Mouse (Mus musculus) midbrain, embryonic 14.5 days (tissue): Measurements from ENCODE around the gene Sdccag8. TPM values are rescaled to one million over a fixed set of nuclear protein-coding genes. Genes with fewer than 3 reads are reported as not detected.

Source experiments
- ATAC-seq: fragments of 200-750 bp; cut with Nextera tagmentation; 2 replicates; pipeline ENCODE4 v1.8.0; 2017; ENCODE audit warnings: moderate number of reproducible peaks, moderate library complexity; ENCODE audit not compliant: low FRiP score, low TSS enrichment
- DNase-seq: peaks from one replicate; pipeline ENCODE4 v3.0.0-alpha.2; 2015
- H3K27ac ChIP-seq: fragments of 300-500 bp; sonication (generic); replicated peaks from 2 replicates; pipeline ENCODE4 v1.5.1; 2014; ENCODE audit warnings: mild to moderate bottlenecking, low read depth, low read length, moderate library complexity
- H3K27me3 ChIP-seq: fragments of 300-500 bp; sonication (generic); 2 replicates; pipeline ENCODE4 v1.6.1; 2014; ENCODE audit warnings: low read length, control low read depth, mixed read lengths; ENCODE audit not compliant: control insufficient read depth, insufficient read depth
- H3K36me3 ChIP-seq: fragments of 300-500 bp; sonication (generic); 2 replicates; pipeline ENCODE4 v1.6.1; 2014; ENCODE audit warnings: low read length, control low read depth; ENCODE audit not compliant: control insufficient read depth, insufficient read depth
- H3K4me1 ChIP-seq: fragments of 300-500 bp; sonication (generic); 2 replicates; pipeline ENCODE4 v1.6.1; 2014; ENCODE audit warnings: mild to moderate bottlenecking, antibody characterized with exemption, low read length, control low read depth; ENCODE audit not compliant: control insufficient read depth, insufficient read depth
- H3K4me2 ChIP-seq: fragments of 300-500 bp; sonication (generic); 2 replicates; pipeline ENCODE4 v1.6.1; 2014; ENCODE audit warnings: mild to moderate bottlenecking, low read length, moderate library complexity
- H3K4me3 ChIP-seq: fragments of 300-500 bp; sonication (generic); replicated peaks from 2 replicates; pipeline ENCODE4 v1.5.1; 2014; ENCODE audit warnings: low read depth, low read length
- H3K9ac ChIP-seq: fragments of 300-500 bp; sonication (generic); replicated peaks from 2 replicates; pipeline ENCODE4 v1.6.1; 2014; ENCODE audit warnings: mild to moderate bottlenecking, low read length, moderate library complexity
- H3K9me3 ChIP-seq: fragments of 300-500 bp; sonication (generic); 2 replicates; pipeline ENCODE4 v1.6.1; 2016; ENCODE audit warnings: low read length, control low read depth, mixed read lengths; ENCODE audit not compliant: control insufficient read depth
- WGBS: fragments of 180-500 bp; shearing (Covaris S2); extraction: QIAGEN DNeasy Blood & Tissue Kit; methylation state at CpG from one replicate; pipeline ENCODE4 v1.1.7; 2014; 5-methylcytosine and 5-hydroxymethylcytosine counted together
- polyA plus RNA-seq: library from polyadenylated mRNA; unstranded; fragments of >200 nt; fragmentation: Nextera tagmentation; extraction: Ambion mirVana; gene quantifications from 2 replicates; pipeline ENCODE4 v1.2.1, GENCODE M21; 2014

Gene Sdccag8
- polyA plus RNA-seq, 1 experiment from 2014 or later = 23.5 TPM

- WGBS = 91% methylated on average over 8 of the region's 8 CpGs
- H3K9ac ChIP-seq = no peak overlapping the region
- ATAC-seq (no peak), DNase-seq (no peak)
- no peak overlapping the region for H3K4me3 ChIP-seq
- no peaks in the 10 kb centered on the region for H3K27me3 ChIP-seq
- no peak overlapping the region for H3K4me2 ChIP-seq
- H3K4me1 ChIP-seq = 0 out of 2 replicates have a peak, but pooled peaks cover 7% of the 10 kb centered on the region
- H3K27ac ChIP-seq = no peak overlapping the region
- peaks cover 3% of the 10 kb centered on the region; the same call in 1 of the 2 replicates for H3K36me3 ChIP-seq
- H3K9me3 ChIP-seq = no peaks in the 10 kb centered on the region
Measured at GRCm38 (mm10) chr1:176823889-176824288, 9.4 kb downstream of the Sdccag8 start.

DNA sequence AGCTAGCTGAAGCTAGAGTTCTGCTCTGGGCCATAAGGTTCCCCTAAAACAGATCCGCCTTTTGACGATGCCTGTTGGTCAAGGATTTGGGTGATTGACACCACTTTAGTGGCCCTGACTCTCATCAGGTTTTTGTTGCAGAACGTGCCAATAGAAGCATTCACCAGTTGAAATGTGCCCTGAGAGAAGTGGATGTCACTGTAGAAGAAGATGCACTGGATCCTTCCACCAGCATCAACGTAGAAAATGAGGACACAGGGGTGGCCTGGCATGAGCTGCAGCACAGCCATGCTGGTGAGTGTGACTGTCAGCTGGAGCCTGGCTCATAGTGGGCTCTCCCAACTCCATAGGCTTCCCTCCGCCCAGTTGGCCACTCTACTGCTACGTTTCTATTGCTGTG is 10.2 kb downstream of the Sdccag8 start:
- WGBS = 84% methylated on average over 6 of the region's 6 CpGs
- DNase-seq (no peak), ATAC-seq (no peak)
- Histone ChIP-seq H3K36me3 (peaks cover 8% of the 10 kb centered on the region; the same call in 1 of the 2 replicates), H3K9ac (no peak overlapping the region), H3K27ac (no peak overlapping the region), H3K9me3 (no peaks in the 10 kb centered on the region), H3K4me3 (no peak overlapping the region), H3K4me2 (no peak overlapping the region), H3K27me3 (no peaks in the 10 kb centered on the region), H3K4me1 (0 out of 2 replicates have a peak, but pooled peaks cover 7% of the 10 kb centered on the region)

DNA sequence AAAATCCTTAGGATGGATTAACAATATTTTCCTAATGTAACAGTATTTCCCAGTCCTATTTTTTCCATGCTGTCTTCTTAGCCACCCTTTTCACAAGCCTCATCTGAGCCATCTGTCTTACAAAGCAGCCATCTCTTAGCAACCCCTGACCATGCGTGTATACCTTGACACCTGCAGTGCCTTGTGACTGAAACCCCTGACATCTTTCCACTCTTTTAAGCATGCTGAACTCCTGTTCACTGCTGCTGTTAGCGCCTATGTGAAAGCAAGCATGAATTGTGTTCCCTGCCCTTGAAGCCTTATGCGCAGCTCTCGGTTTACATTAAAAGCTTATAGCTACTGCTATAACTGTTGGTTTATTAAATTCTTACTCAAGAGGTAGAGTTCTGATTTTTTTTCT is 10.6 kb downstream of the Sdccag8 start:
- Histone ChIP-seq H3K36me3 (peaks cover 8% of the 10 kb centered on the region; the same call in 1 of the 2 replicates), H3K27ac (no peak overlapping the region), H3K4me3 (no peak overlapping the region), H3K27me3 (no peaks in the 10 kb centered on the region), H3K4me2 (no peak overlapping the region), H3K9ac (no peak overlapping the region; the same call in 1 of the 2 replicates), H3K4me1 (0 out of 2 replicates have a peak, but pooled peaks cover 7% of the 10 kb centered on the region), H3K9me3 (no peaks in the 10 kb centered on the region)
- ATAC-seq (no peak), DNase-seq (no peak)
- 85% methylated on average over 4 of the region's 4 CpGs for WGBS

GRCm38 (mm10) chr1:176826186-176826585 is 11.7 kb downstream of the Sdccag8 start:
- WGBS = 86% methylated on average over 11 of the region's 11 CpGs
- ATAC-seq = no peak

GRCm38 (mm10) chr1:176826931-176827330 is 12.5 kb downstream of the Sdccag8 start:
- DNase-seq = no peak
- Histone ChIP-seq H3K9ac (no peak overlapping the region), H3K4me2 (no peak overlapping the region), H3K36me3 (peaks cover 13% of the 10 kb centered on the region; the same call in 1 of the 2 replicates), H3K27ac (no peak overlapping the region), H3K27me3 (no peaks in the 10 kb centered on the region), H3K9me3 (no peaks in the 10 kb centered on the region), H3K4me3 (no peak overlapping the region), H3K4me1 (no peaks in the 10 kb centered on the region)
- WGBS = 92% methylated on average over 4 of the region's 4 CpGs
- no peak for ATAC-seq

More at GRCm38 (mm10) chr1:176826186-176826585, 11.7 kb downstream of the Sdccag8 start:
- H3K4me2 ChIP-seq = no peak overlapping the region
- DNase-seq = no peak
- H3K36me3 ChIP-seq = peaks cover 8% of the 10 kb centered on the region; the same call in 1 of the 2 replicates
- H3K27ac ChIP-seq = no peak overlapping the region
- no peak overlapping the region for H3K9ac ChIP-seq
- H3K9me3 ChIP-seq = no peaks in the 10 kb centered on the region
- H3K4me1 ChIP-seq = 0 out of 2 replicates have a peak, but pooled peaks cover 7% of the 10 kb centered on the region
- no peak overlapping the region for H3K4me3 ChIP-seq
- no peaks in the 10 kb centered on the region for H3K27me3 ChIP-seq

GRCm38 (mm10) chr1:176827365-176827764 is 12.9 kb downstream of the Sdccag8 start:
- Histone ChIP-seq H3K4me1 (no peaks in the 10 kb centered on the region), H3K4me3 (no peak overlapping the region), H3K27ac (no peak overlapping the region), H3K9ac (no peak overlapping the region), H3K36me3 (peaks cover 13% of the 10 kb centered on the region; the same call in 1 of the 2 replicates), H3K4me2 (no peak overlapping the region), H3K9me3 (no peaks in the 10 kb centered on the region), H3K27me3 (no peaks in the 10 kb centered on the region)
- DNase-seq (no peak), ATAC-seq (no peak)
- WGBS = 83% methylated on average over 4 of the region's 4 CpGs

DNA sequence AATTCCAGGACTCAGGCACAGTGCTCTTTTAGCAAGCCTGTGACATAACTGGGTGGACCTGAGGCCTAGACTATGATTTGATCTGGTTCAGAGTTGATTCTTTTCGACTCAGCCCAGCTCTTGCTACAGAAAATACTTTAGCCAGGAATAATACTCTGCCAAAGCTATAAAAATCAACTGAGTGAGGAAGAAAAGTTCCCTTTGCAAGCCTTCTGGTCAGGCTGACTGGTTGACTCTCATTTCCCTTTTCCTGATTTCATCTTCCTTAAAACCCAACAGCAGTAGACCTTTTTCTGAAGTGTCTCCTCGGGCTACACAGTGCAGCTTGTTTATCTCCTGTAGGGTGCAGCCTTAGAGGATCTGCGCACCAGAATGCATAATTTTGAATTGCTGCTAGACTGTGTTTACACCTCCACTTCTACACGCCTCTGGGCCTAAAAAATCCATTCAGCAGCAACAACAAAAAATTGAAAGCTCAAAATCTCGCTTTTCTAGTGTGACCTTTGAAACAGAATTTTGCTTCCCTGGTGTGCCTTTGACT is 13.6 kb downstream of the Sdccag8 start:
- no peak overlapping the region for H3K4me2 ChIP-seq
- 75% methylated on average over 5 of the region's 5 CpGs for WGBS
- no peak overlapping the region for H3K4me3 ChIP-seq
- no peak for ATAC-seq
- H3K27ac ChIP-seq = no peak overlapping the region
- H3K9ac ChIP-seq = no peak overlapping the region
- no peak for DNase-seq
- peaks cover 13% of the 10 kb centered on the region; the same call in 1 of the 2 replicates for H3K36me3 ChIP-seq
- H3K27me3 ChIP-seq = no peaks in the 10 kb centered on the region
- H3K4me1 ChIP-seq = no peaks in the 10 kb centered on the region
- H3K9me3 ChIP-seq = no peaks in the 10 kb centered on the region

DNA sequence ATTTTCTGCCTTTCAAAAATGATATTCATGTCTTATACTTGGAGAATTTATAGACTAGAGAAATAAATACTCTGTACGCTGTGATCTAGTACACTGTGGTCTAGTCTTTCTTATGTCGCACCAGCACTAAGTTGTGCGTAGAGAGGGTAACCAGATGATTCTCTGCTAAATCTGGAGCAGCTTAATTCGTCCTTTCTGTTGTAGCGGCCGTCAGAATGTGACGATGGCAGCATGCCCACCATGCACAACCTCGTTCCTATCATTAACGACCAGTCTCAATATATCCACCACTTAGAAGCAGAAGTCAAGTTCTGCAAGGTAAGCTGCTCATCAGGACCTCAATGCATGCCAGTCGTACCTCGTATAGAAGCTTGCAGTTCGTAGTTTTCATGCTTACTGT is 14.2 kb downstream of the Sdccag8 start:
- Histone ChIP-seq H3K36me3 (peaks cover 13% of the 10 kb centered on the region; the same call in 1 of the 2 replicates), H3K9me3 (no peaks in the 10 kb centered on the region), H3K9ac (no peak overlapping the region), H3K27me3 (no peaks in the 10 kb centered on the region), H3K4me3 (no peak overlapping the region), H3K4me1 (no peaks in the 10 kb centered on the region), H3K27ac (no peak overlapping the region), H3K4me2 (no peak overlapping the region)
- ATAC-seq = no peak
- no peak for DNase-seq
- WGBS = 95% methylated on average over 12 of the region's 12 CpGs

DNA sequence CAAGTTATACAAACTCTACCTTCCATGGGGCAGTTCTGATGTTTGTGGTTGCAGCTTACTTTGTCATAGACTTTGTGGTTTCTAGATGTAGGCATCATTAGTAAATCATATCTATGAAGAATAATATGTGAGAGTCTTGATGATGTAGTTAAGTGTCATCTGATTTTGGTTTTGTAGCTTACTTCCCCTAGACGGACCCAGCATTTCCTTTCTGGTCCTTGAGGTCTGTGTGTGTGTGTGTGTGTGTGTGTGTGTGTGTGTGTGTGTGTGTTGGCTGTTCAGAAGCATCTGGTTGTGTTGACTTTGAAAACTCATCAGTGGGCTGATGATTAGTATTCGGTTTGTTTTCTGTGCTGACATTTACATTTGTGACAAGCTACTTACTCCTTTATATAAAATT is 17.6 kb downstream of the Sdccag8 start:
- WGBS = 93% methylated on average over 2 of the region's 2 CpGs

More for the DNA sequence above, 17.6 kb downstream of the Sdccag8 start:
- no peak for DNase-seq
- H3K4me3 ChIP-seq = no peak overlapping the region
- no peak overlapping the region for H3K9ac ChIP-seq
- no peak for ATAC-seq
- no peak overlapping the region for H3K27ac ChIP-seq
- peaks cover 4% of the 10 kb centered on the region for H3K27me3 ChIP-seq
- peaks cover 13% of the 10 kb centered on the region; the same call in 1 of the 2 replicates for H3K36me3 ChIP-seq
- H3K4me2 ChIP-seq = no peak overlapping the region
- H3K9me3 ChIP-seq = no peaks in the 10 kb centered on the region
- 0 out of 2 replicates have a peak, but pooled peaks cover 3% of the 10 kb centered on the region for H3K4me1 ChIP-seq
